Mouse (Mus musculus): ENCODE measurements around the gene Cog4. TPM values are rescaled to one million over a fixed set of nuclear protein-coding genes. Genes with fewer than 3 reads are reported as not detected.

The Cog4 gene
- 14.3 and 16.8 TPM in 2 replicates for polyA plus RNA-seq (2012; rRNA removed)

DNA sequence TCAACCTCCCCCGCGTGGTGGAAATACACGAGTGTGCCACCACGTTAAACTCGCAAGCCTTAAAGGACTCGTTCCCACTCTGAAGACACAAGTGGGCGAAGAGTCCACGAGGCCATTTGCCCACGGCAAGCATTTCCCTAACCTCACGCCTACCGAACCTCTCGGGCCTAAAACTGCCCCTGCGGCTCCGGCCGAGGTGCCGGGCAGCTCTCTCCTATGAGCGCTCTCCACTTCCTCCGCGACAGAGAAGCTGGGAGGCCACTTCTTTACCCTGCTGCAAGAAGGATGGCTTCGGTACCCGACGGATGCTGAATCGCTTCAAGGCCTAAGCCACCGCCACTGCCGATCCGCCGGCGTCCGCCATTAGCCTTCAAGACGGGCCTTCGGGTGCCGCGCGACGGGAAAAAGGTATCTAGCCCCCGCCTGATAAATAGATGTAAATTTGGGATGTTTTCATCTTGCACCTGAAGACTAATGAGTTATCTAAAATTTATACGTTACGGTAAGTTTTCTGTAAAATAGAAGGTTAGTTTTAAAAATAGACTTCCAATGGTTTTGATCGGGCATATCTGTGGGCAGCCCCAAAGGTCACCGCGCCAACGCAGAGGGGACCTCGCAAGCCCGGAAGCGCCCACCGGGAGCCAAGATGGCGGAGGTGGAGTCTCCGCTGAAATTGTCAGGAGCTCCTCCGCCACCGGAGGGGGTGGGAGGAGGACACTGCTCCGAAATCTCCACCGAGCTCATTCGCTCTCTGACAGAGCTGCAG is at the start of gene Cog4, which contains the start of gene Sf3b3:
Cog4 (plus strand) TSS at position 196 of the 766 bp plus-strand sequence.
Sf3b3 (minus strand) TSS at position 383 of the 766 bp plus-strand sequence.

DNA sequence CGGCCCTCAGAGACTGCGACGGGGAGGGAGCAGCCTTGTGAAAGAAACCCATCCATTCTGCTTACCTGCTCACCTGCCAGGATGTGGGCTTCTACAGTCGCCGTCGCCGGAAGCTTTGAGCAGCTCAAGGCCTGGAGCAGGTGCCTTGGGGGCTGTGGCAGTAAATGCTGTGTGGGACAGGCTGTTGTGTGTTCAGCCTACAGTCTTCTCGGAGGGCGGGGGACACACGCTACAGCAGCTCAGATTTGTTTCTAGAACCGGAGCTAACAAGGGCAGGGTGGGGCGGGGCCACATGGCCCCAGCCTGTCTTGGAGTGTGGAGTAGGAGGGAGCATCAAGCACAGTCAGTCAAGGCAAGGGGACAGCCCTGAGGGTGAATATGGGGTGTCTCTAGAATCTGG is 40.7 kb upstream of the Cog4 start, which contains the start of gene Il34:
Il34 (minus strand) TSS at position 256 of the 400 bp plus-strand sequence.

DNA sequence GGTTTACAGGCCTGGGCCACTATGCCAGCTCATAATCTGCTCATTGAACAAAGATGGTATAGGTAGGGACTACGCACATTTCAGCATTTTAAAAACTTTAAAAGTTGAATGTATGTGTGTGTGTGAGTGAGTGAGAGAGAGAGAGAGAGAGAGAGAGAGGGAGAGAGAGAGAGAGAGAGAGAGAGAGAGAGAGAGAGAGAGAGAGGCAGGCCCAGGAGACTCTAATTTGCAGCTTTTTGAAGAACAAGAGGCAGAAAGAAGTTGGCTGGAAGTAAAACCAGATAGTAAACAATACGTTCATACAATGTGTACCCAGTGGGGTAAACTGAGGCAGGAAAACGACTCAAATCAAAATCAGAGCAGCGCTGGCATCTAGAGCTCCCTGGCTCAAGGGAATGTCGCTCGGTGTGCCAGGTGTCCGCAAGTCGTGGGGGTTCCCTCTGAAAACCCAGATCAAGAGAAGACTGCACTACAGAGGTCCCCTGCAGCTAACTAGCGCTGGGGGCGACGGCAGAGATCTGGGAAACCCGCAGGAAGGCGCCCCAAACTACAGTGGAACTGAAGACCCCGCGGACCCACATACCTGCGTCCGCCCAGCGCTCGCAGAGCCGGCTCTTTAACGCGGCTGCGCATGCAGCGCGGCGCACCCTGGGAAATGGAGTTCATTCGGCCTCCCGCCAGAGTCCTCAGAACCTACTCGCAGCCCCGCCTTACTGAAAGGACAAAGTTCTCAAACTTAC is 55.6 kb downstream of the Cog4 start, which contains the start of gene Fuk:
Fuk (minus strand) TSS at position 650 of the 740 bp plus-strand sequence.

DNA sequence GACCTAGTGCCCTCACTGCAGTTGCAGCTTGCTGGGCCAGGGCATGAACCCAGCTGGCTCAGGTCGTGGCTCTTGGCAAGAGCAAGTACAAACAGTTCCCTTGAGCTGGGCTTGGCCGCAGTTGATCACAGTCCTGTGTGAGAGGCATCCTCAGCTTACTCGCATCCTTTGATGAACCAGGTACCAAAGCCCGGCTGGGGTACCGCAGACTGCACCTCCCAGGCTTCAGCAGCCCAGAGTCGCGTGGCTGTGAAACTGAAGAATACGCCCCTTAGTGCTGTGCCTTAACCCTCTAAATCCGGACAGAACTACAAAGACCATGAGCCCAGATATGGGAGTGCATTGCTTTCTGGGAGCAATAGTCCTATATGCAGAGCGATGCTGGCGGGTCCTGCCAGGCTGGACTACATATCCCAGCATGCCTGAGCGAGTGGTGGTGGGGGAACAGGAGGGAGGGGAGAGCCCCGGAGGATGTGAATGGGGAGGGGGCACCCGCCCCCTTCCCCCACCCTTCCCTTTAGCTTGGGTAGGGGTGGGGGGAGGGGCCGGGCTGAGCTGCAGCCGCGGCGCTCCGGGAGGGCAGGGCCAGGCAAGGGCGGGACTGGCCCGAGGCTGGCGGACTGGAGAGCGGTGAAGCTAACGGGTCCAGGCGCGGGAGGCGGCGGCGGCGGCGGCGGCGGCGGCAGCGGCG is 73.1 kb downstream of the Cog4 start, which contains the start of gene St3gal2:
St3gal2 (plus strand) TSS at position 582 of the 691 bp plus-strand sequence.

Other genes with a start within 250 kb of the Cog4 start
- gene Vac14, start 228.0 kb upstream of the Cog4 start, polyA plus RNA-seq (2012; rRNA removed), result 12.9 and 14.8 TPM in 2 replicates
- gene Mtss1l, start 125.1 kb upstream of the Cog4 start, polyA plus RNA-seq (2012; rRNA removed), result 2.4 and 2.5 TPM in 2 replicates
- 0.01 and 0.07 TPM in 2 replicates for gene Il34, start 40.7 kb upstream of the Cog4 start, polyA plus RNA-seq (2012; rRNA removed)
- 34.8 and 40.3 TPM in 2 replicates for gene Sf3b3, start 187 bp downstream of the Cog4 start, polyA plus RNA-seq (2012; rRNA removed)
- 2.0 and 2.6 TPM in 2 replicates for gene Fuk, start 55.9 kb downstream of the Cog4 start, polyA plus RNA-seq (2012; rRNA removed)
- 9.7 and 11.0 TPM in 2 replicates for gene St3gal2, start 73.3 kb downstream of the Cog4 start, polyA plus RNA-seq (2012; rRNA removed)
- 28.3 and 30.8 TPM in 2 replicates for gene Ddx19a, start 151.2 kb downstream of the Cog4 start, polyA plus RNA-seq (2012; rRNA removed)
- 2.5 and 2.9 TPM in 2 replicates for gene Ddx19b, start 185.2 kb downstream of the Cog4 start, polyA plus RNA-seq (2012; rRNA removed)
- gene Aars, start 186.5 kb downstream of the Cog4 start, polyA plus RNA-seq (2012; rRNA removed), result 32.5 and 33.3 TPM in 2 replicates
- gene Exosc6, start 209.7 kb downstream of the Cog4 start, polyA plus RNA-seq (2012; rRNA removed), result 5.6 and 7.6 TPM in 2 replicates
- not detected in 2 replicates for gene Clec18a, start 245.8 kb downstream of the Cog4 start, polyA plus RNA-seq (2012; rRNA removed)
- gene Pdpr, start 248.0 kb downstream of the Cog4 start, polyA plus RNA-seq (2012; rRNA removed), result 1.8 and 1.9 TPM in 2 replicates

All from liver, embryonic 14 days (tissue).